Mouse (Mus musculus) midbrain, postnatal 0 days (tissue): ENCODE measurements around the gene Olfr958. TPM values are rescaled to one million over a fixed set of nuclear protein-coding genes. Genes with fewer than 3 reads are reported as not detected.
A peak's percentile ranks its signal among the peaks of the same experiment; 100 is the strongest.

ENCODE experiments used
- ATAC-seq: fragments of 200-750 bp; cut with Nextera tagmentation; 2 replicates; pipeline ENCODE4 v1.8.0; 2017; ENCODE audit warnings: moderate number of reproducible peaks, mild to moderate bottlenecking, moderate TSS enrichment, moderate library complexity; ENCODE audit not compliant: low FRiP score
- DNase-seq: peaks from one replicate; pipeline ENCODE4 v3.0.0-alpha.2; 2015; ENCODE audit warnings: low spot score
- H3K27ac ChIP-seq: fragments of 300-500 bp; sonication (generic); 2 replicates; pipeline ENCODE4 v1.5.1; 2014; ENCODE audit warnings: low read depth, mild to moderate bottlenecking, low read length, mixed read lengths
- H3K27me3 ChIP-seq: fragments of 300-500 bp; sonication (generic); 2 replicates; pipeline ENCODE4 v1.6.1; 2014; ENCODE audit warnings: low read length, control low read depth, mixed read lengths; ENCODE audit not compliant: insufficient read depth
- H3K36me3 ChIP-seq: fragments of 300-500 bp; sonication (generic); 2 replicates; pipeline ENCODE4 v1.6.1; 2014; ENCODE audit warnings: low read length, control low read depth, mixed read lengths; ENCODE audit not compliant: insufficient read depth
- H3K4me1 ChIP-seq: fragments of 300-500 bp; sonication (generic); 2 replicates; pipeline ENCODE4 v1.6.1; 2014; ENCODE audit warnings: mild to moderate bottlenecking, control low read depth, antibody characterized with exemption, low read length, mixed read lengths; ENCODE audit not compliant: insufficient read depth
- H3K4me2 ChIP-seq: fragments of 300-500 bp; sonication (generic); 2 replicates; pipeline ENCODE4 v1.6.1; 2014; ENCODE audit warnings: low read depth, mild to moderate bottlenecking, low read length, mixed read lengths; ENCODE audit not compliant: poor library complexity, severe bottlenecking
- H3K4me3 ChIP-seq: fragments of 300-500 bp; sonication (generic); 2 replicates; pipeline ENCODE4 v1.5.1; 2014; ENCODE audit warnings: low read depth, mild to moderate bottlenecking, low read length, moderate library complexity
- H3K9ac ChIP-seq: fragments of 300-500 bp; sonication (generic); replicated peaks from 2 replicates; pipeline ENCODE4 v1.6.1; 2014; ENCODE audit warnings: mild to moderate bottlenecking, low read length, moderate library complexity, mixed read lengths; ENCODE audit not compliant: poor library complexity, severe bottlenecking
- H3K9me3 ChIP-seq: fragments of 300-500 bp; sonication (generic); 2 replicates; pipeline ENCODE4 v1.6.1; 2016; ENCODE audit warnings: low read length, control low read depth
- CTCF ChIP-seq: IDR thresholded peaks from 2 replicates; pipeline ENCODE4 v1.5.1; 2016; ENCODE audit warnings: antibody characterized with exemption, mild to moderate bottlenecking
- WGBS: fragments of 180-500 bp; shearing (Covaris S2); extraction: QIAGEN DNeasy Blood & Tissue Kit; methylation state at CpG from one replicate; pipeline ENCODE4 v1.1.7; 2014; 5-methylcytosine and 5-hydroxymethylcytosine counted together
- polyA plus RNA-seq: library from polyadenylated mRNA; unstranded; fragments of >200 nt; fragmentation: Nextera tagmentation; extraction: Ambion mirVana; gene quantifications from 2 replicates; pipeline ENCODE4 v1.2.1, GENCODE M21; 2015
- total RNA-seq: library from RNA; depleted of rRNA; stranded (reverse); fragments of >200 nt; gene quantifications from 2 replicates; pipeline ENCODE4 v1.2.3, GENCODE M21; 2014

Olfr958 gene
- total and polyA plus RNA-seq, 2 experiments from 2014 or later, result not detected

GRCm38 (mm10) chr9:39557529-39558348 lies 3.9 kb upstream of the Olfr958 start:
- Histone ChIP-seq H3K27me3 (no peaks in the 10 kb centered on the region), H3K9me3 (no peaks in the 10 kb centered on the region), H3K9ac (no peak overlapping the region), H3K4me3 (no peak overlapping the region), H3K27ac (peak overlapping the region; percentile 77), H3K4me2 (no peak overlapping the region), H3K4me1 (no peaks in the 10 kb centered on the region), H3K36me3 (no peaks in the 10 kb centered on the region)
- 16% methylated on average over 3 of the region's 3 CpGs for WGBS
- peak; percentile 91 for ATAC-seq
- DNase-seq, result peak; percentile 82
- TF ChIP-seq CTCF, result no peak

DNA sequence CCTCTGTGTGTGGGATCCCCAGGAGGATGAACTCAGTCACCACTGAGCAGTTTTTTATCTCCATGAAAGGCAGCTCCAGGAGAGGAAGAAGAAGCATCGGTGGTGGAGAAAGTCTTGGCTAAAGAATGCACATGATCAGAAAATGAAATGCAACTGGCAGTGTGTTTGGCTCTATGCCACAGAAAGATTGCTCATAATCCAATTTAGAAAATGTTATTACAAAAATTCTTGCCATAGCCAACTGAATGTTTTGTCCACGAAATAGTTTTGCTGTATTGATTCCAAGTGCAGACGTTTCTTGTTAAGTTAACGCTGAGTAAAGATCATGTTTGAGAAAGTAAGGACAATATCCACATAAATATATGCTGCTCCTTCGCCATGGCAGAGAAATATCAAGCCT lies 3.0 kb downstream of the Olfr958 start:
- no peaks in the 10 kb centered on the region for H3K9me3 ChIP-seq
- 63% methylated on average over 5 of the region's 5 CpGs for WGBS
- no peak for ATAC-seq
- no peak overlapping the region for H3K9ac ChIP-seq
- no peak overlapping the region for H3K4me3 ChIP-seq
- H3K27me3 ChIP-seq, result no peaks in the 10 kb centered on the region
- H3K4me2 ChIP-seq, result no peak overlapping the region
- no peaks in the 10 kb centered on the region for H3K4me1 ChIP-seq
- peak; percentile 18 for DNase-seq
- no peak overlapping the region for H3K27ac ChIP-seq
- H3K36me3 ChIP-seq, result no peaks in the 10 kb centered on the region
- TF ChIP-seq CTCF, result no peak

DNA sequence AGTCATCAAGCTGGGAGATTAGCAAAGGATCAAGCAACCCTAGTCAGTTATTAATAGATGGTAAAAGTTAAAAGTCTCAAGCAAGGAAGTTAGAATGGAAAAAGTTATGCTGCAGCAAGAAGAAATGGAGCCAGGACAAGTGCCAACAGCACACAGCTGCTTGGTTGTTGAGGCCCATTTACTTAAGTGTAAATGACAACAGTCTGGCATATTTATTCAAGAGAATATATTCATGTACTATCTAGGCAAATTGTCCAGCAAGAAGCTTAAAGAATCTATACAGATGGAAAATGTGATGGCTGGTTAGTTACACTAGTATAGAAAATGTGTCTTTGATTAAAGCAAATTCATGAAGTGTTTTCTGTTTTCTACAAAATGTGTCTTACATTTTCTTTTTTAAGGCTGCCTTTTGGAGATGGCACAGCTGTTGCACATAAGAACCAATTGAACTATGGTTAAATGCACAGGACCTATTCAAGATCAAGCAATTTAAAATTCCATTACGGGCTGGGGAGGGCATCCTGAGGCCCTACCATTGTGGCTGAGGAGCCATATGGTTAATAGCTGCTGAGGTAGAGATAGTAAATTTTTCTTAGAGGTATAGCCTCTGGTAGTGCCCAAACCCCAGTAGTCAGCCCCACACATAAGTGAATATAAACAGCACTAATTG lies 30.1 kb downstream of the Olfr958 start:
- no peak for ATAC-seq

DNA sequence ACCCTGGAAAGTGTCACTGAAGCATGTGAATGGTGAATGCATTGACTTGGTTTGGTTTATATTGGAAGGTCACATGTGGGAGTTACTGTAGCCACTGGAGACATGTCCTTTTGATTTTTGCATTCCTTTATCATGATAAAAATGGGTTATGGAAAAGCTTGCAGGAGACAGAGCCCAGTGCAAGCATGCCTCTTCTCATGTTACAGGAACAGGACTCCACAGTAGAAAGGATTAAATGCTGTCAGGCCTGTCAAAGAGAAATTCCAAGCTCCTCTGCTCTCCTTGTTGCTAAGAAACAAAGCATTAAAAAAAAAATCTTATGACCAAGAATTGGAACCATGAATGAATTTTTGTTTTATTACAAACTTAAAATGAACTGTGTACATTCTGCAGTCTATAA lies 35.3 kb downstream of the Olfr958 start:
- no peaks in the 10 kb centered on the region for H3K4me1 ChIP-seq
- no peak overlapping the region for H3K27ac ChIP-seq
- no peak overlapping the region for H3K9ac ChIP-seq
- no peaks in the 10 kb centered on the region for H3K27me3 ChIP-seq
- no peak for DNase-seq
- H3K4me2 ChIP-seq, result no peak overlapping the region
- no peak for ATAC-seq
- H3K36me3 ChIP-seq, result no peaks in the 10 kb centered on the region
- H3K9me3 ChIP-seq, result no peaks in the 10 kb centered on the region
- no peak for TF ChIP-seq CTCF
- no peak overlapping the region for H3K4me3 ChIP-seq

More for the DNA sequence above, 30.1 kb downstream of the Olfr958 start:
- no peak for TF ChIP-seq CTCF
- Histone ChIP-seq H3K27ac (no peak overlapping the region), H3K9ac (no peak overlapping the region), H3K9me3 (no peaks in the 10 kb centered on the region), H3K4me1 (no peaks in the 10 kb centered on the region), H3K36me3 (no peaks in the 10 kb centered on the region), H3K27me3 (no peaks in the 10 kb centered on the region), H3K4me2 (no peak overlapping the region), H3K4me3 (no peak overlapping the region)
- 96% methylated on average over 1 of the region's 1 CpGs for WGBS
- DNase-seq, result peak; percentile 22

GRCm38 (mm10) chr9:39515531-39515930 lies 38.3 kb downstream of the Olfr958 start, which contains the start of gene Olfr957:
TSS of gene Olfr957 (minus strand) at chr9:39515809.
- TF ChIP-seq CTCF, result no peak
- H3K9ac ChIP-seq, result no peak within 1 kb of the TSS
- ATAC-seq (no peak), DNase-seq (no peak)
- 85% methylated on average over 3 of the region's 3 CpGs for WGBS
- no peak within 1 kb of the TSS for H3K4me2 ChIP-seq
- no peaks in the 10 kb centered on the region for H3K27me3 ChIP-seq
- no peaks in the 10 kb centered on the region for H3K4me1 ChIP-seq
- H3K4me3 ChIP-seq, result no peak within 1 kb of the TSS
- no peaks in the 10 kb centered on the region for H3K9me3 ChIP-seq
- H3K27ac ChIP-seq, result no peak within 1 kb of the TSS
- no peaks in the 10 kb centered on the region for H3K36me3 ChIP-seq

DNA sequence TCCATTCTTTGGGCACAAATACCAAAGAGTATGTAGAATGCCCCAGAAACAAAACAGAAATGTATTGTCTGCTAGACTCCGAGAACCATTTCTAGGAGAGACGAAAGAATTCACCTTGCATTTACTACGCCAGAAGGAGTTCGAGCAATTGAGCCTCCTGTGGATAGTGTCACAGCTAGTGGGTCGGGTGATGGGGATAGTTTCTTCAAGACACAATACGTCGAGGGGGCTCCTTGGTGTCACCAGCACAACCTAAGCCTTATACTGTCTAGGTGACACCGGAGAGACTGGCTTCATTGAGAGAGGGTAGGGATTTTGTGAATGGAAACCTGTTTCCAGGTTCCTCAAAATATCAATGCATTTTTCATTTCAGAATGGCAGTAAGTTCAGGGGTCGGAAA lies 44.4 kb downstream of the Olfr958 start:
- Histone ChIP-seq H3K4me3 (no peak overlapping the region), H3K27me3 (no peaks in the 10 kb centered on the region), H3K4me1 (no peaks in the 10 kb centered on the region), H3K36me3 (no peaks in the 10 kb centered on the region), H3K4me2 (no peak overlapping the region), H3K9ac (no peak overlapping the region), H3K9me3 (no peaks in the 10 kb centered on the region), H3K27ac (no peak overlapping the region)
- 80% methylated on average over 9 of the region's 9 CpGs for WGBS
- no peak for ATAC-seq
- no peak for DNase-seq
- no peak for TF ChIP-seq CTCF
